Comparison of ENCODE assay signal across 33 mouse cellular contexts in genomic region chr1:72291925-72292324, GRCm38 (mm10). TPM values are rescaled to one million over a fixed set of nuclear protein-coding genes. Genes with fewer than 3 reads are reported as not detected.
"Had no signal": no experiment of that assay in that cellular context is flagged by ENCODE, and none has a peak within 500 bp of the region (broad histone marks: within the 10 kb centered on the region; RNA-seq: fewer than 3 reads in every experiment).

No protein-coding gene starts in this region.

- H3K36me3 ChIP-seq: embryonic facial prominence, embryonic 10.5 days; embryonic facial prominence, embryonic 12.5 days; embryonic facial prominence, embryonic 13.5 days; embryonic facial prominence, embryonic 15.5 days; forebrain, embryonic 10.5 days; forebrain, embryonic 12.5 days had no signal

- H3K9ac ChIP-seq: embryonic facial prominence, embryonic 12.5 days; embryonic facial prominence, embryonic 13.5 days; embryonic facial prominence, embryonic 15.5 days; forebrain, embryonic 12.5 days; forebrain, embryonic 13.5 days; forebrain, embryonic 15.5 days; forebrain, postnatal 0 days had no signal

- ATAC-seq: forebrain, embryonic 13.5 days; forebrain, embryonic 14.5 days; forebrain, embryonic 15.5 days; forebrain, embryonic 16.5 days; forebrain, postnatal 0 days had no signal

- H3K4me3 ChIP-seq: embryonic facial prominence, embryonic 10.5 days; embryonic facial prominence, embryonic 12.5 days; embryonic facial prominence, embryonic 13.5 days; embryonic facial prominence, embryonic 15.5 days; erythroblast, embryonic 14.5 days; forebrain, embryonic 10.5 days; forebrain, embryonic 12.5 days; forebrain, embryonic 13.5 days; forebrain, embryonic 15.5 days; gastrocnemius, adult 2 months; heart, adult 2 months had no signal

- H3K4me2 ChIP-seq: embryonic facial prominence, embryonic 12.5 days; embryonic facial prominence, embryonic 13.5 days; embryonic facial prominence, embryonic 15.5 days; forebrain, embryonic 12.5 days; forebrain, embryonic 13.5 days; forebrain, embryonic 15.5 days had no signal

- H3K9me3 ChIP-seq: embryonic facial prominence, embryonic 12.5 days; embryonic facial prominence, embryonic 13.5 days; embryonic facial prominence, embryonic 15.5 days; forebrain, embryonic 12.5 days; forebrain, embryonic 13.5 days; forebrain, embryonic 15.5 days had no signal

- H3K4me1 ChIP-seq: embryonic facial prominence, embryonic 13.5 days; embryonic facial prominence, embryonic 15.5 days had no signal

- H3K27ac ChIP-seq: embryonic facial prominence, embryonic 10.5 days; embryonic facial prominence, embryonic 12.5 days; embryonic facial prominence, embryonic 13.5 days; embryonic facial prominence, embryonic 15.5 days; forebrain, embryonic 10.5 days; forebrain, embryonic 12.5 days; forebrain, embryonic 13.5 days; forebrain, embryonic 15.5 days; gastrocnemius, adult 2 months; heart, adult 2 months had no signal

- DNase-seq: cerebellum, adult 18-20 months; cerebellum, adult 2 months; cerebellum, adult 8-10 months; cerebellum, adult 9-10 months; cerebellum, adult 9-11 months; cerebellum, postnatal 10 days; cerebellum, postnatal 14 days; cerebellum, postnatal 25 days; cerebellum, postnatal 36 days; embryo, embryonic 11 days; forebrain, postnatal 0 days; gastrocnemius, adult 2 months; gastrocnemius, postnatal 10 days; gastrocnemius, postnatal 14 days; gastrocnemius, postnatal 25 days; gastrocnemius, postnatal 36 days; heart, adult 11 months; heart, adult 18-20 months; heart, adult 2 months had no signal

- H3K27me3 ChIP-seq: embryonic facial prominence, embryonic 12.5 days; embryonic facial prominence, embryonic 13.5 days; embryonic facial prominence, embryonic 15.5 days; forebrain, embryonic 12.5 days; forebrain, embryonic 13.5 days; forebrain, embryonic 15.5 days had no signal

RNA-seq across cellular contexts. Expression of gene Tmem169, which starts 7.8 kb away (rescaled TPM):
- total RNA-seq: common myeloid progenitor, adult 5-6 weeks; gastrocnemius, adult 2 months; gastrocnemius, adult 8-10 months; gastrocnemius, postnatal 25 days; gastrocnemius, postnatal 36 days; granulocyte monocyte progenitor cell, adult 5-6 weeks; heart, adult 18-20 months had no signal
- polyA plus RNA-seq: erythroblast, embryonic 14.5 days had no signal
